Mouse (Mus musculus) gastrocnemius, postnatal 25 days (tissue): Measurements from ENCODE around the gene Krt23. TPM values are rescaled to one million over a fixed set of nuclear protein-coding genes. Genes with fewer than 3 reads are reported as not detected.

Source experiments
- DNase-seq: peaks from one replicate; pipeline ENCODE4 v3.0.0; 2022
- long read RNA-seq, 2 experiments: library from polyadenylated mRNA; stranded (forward); transcript quantifications; one replicate each; pipeline ENCODE4 v2.0.0; 2021
- total RNA-seq, 2 experiments: library from RNA; stranded (reverse); gene quantifications; 1 replicate in 1 of 2; 2 replicates in 1 of 2; pipeline ENCODE4 v1.2.3; 2021

Gene Krt23
- total RNA-seq, result not detected
- long read RNA-seq, experiment 1, result 0 reads
- long read RNA-seq, experiment 2, result 0 reads

GRCm38 (mm10) chr11:99492733-99493573, at the start of gene Krt23:
Krt23 (minus strand) TSS chr11:99493137.
- DNase-seq, result no peak

- DNase-seq, result no peak
Measured at GRCm38 (mm10) chr11:99539721-99540120, 46.8 kb upstream of the Krt23 start.

GRCm38 (mm10) chr11:99521288-99521860, 28.4 kb upstream of the Krt23 start, which contains the start of gene Krt39:
Krt39 (minus strand) TSS chr11:99521338.
- DNase-seq, result no peak

- no peak for DNase-seq
Measured at GRCm38 (mm10) chr11:99514098-99514497, 21.2 kb upstream of the Krt23 start.

- no peak for DNase-seq
Measured at GRCm38 (mm10) chr11:99500095-99500805, 7.3 kb upstream of the Krt23 start.

GRCm38 (mm10) chr11:99496460-99496859, 3.5 kb upstream of the Krt23 start:
- no peak for DNase-seq

GRCm38 (mm10) chr11:99494741-99495140, 1.8 kb upstream of the Krt23 start:
- no peak for DNase-seq

GRCm38 (mm10) chr11:99493574-99493850, 575 bp upstream of the Krt23 start:
- no peak for DNase-seq

GRCm38 (mm10) chr11:99491040-99491439, 1.9 kb downstream of the Krt23 start:
- DNase-seq, result no peak

- DNase-seq, result no peak
Measured at GRCm38 (mm10) chr11:99490624-99491023, 2.3 kb downstream of the Krt23 start.

- DNase-seq, result no peak
Measured at GRCm38 (mm10) chr11:99489233-99489632, 3.7 kb downstream of the Krt23 start.

- no peak for DNase-seq
Measured at GRCm38 (mm10) chr11:99474981-99475380, 18.0 kb downstream of the Krt23 start.

- DNase-seq, result no peak
Measured at GRCm38 (mm10) chr11:99473433-99473832, 19.5 kb downstream of the Krt23 start.

GRCm38 (mm10) chr11:99472405-99472804, 20.5 kb downstream of the Krt23 start:
- no peak for DNase-seq

- no peak for DNase-seq
Measured at GRCm38 (mm10) chr11:99471946-99472345, 21.0 kb downstream of the Krt23 start.

GRCm38 (mm10) chr11:99469228-99469627, 23.7 kb downstream of the Krt23 start:
- no peak for DNase-seq

GRCm38 (mm10) chr11:99468566-99468965, 24.4 kb downstream of the Krt23 start:
- no peak for DNase-seq

- no peak for DNase-seq
Measured at GRCm38 (mm10) chr11:99466316-99466715, 26.6 kb downstream of the Krt23 start.

- DNase-seq, result peak; percentile 18
Measured at GRCm38 (mm10) chr11:99464836-99465235, 28.1 kb downstream of the Krt23 start.

GRCm38 (mm10) chr11:99463155-99463554, 29.8 kb downstream of the Krt23 start:
- no peak for DNase-seq

- no peak for DNase-seq
Measured at GRCm38 (mm10) chr11:99461736-99462135, 31.2 kb downstream of the Krt23 start.

- DNase-seq, result no peak
Measured at GRCm38 (mm10) chr11:99458887-99459286, 34.0 kb downstream of the Krt23 start.

GRCm38 (mm10) chr11:99454759-99455158, 38.2 kb downstream of the Krt23 start:
- no peak for DNase-seq
